Mouse (Mus musculus) cerebellum, postnatal 25 days (tissue): ENCODE measurements at regions not wholly inside any gene's neighbourhood (a gene's known extent, or its start where the extent isn't known, plus 50 kb on each side); places are given as distances from the start of the nearest gene placed in this dataset.

ENCODE experiments used
- DNase-seq, 2 experiments: peaks; one replicate each; pipeline ENCODE4 v3.0.0; 2021; ENCODE audit warnings: mixed read lengths in 2 of 2

GRCm38 (mm10) chr13:102595602-102596001, 97.8 kb upstream of the Cd180 start:
- peak in 1 of 2 experiments; percentile 24 for DNase-seq

- no peak for DNase-seq
Measured at GRCm38 (mm10) chr13:102596101-102596500, 97.3 kb upstream of the Cd180 start.

GRCm38 (mm10) chr13:102598181-102598580, 95.2 kb upstream of the Cd180 start:
- DNase-seq, result no peak

GRCm38 (mm10) chr13:102599602-102600001, 93.8 kb upstream of the Cd180 start:
- DNase-seq, result no peak

GRCm38 (mm10) chr13:102600026-102600425, 93.3 kb upstream of the Cd180 start:
- DNase-seq, result no peak

- no peak for DNase-seq
Measured at GRCm38 (mm10) chr13:102624461-102624860, 68.9 kb upstream of the Cd180 start.

- DNase-seq, result peak in 1 of 2 experiments; percentile 12
Measured at GRCm38 (mm10) chr13:102625171-102625835, 68.1 kb upstream of the Cd180 start.

GRCm38 (mm10) chr13:102625836-102626340, 67.5 kb upstream of the Cd180 start:
- no peak for DNase-seq

GRCm38 (mm10) chr13:102627786-102628185, 65.6 kb upstream of the Cd180 start:
- DNase-seq, result no peak

GRCm38 (mm10) chr13:102629176-102629575, 64.2 kb upstream of the Cd180 start:
- no peak for DNase-seq

- no peak for DNase-seq
Measured at GRCm38 (mm10) chr13:102634236-102634957, 59.0 kb upstream of the Cd180 start.

GRCm38 (mm10) chr13:102636032-102636431, 57.3 kb upstream of the Cd180 start:
- no peak for DNase-seq

GRCm38 (mm10) chr13:102637059-102637458, 56.3 kb upstream of the Cd180 start:
- no peak for DNase-seq

GRCm38 (mm10) chr13:102639651-102640050, 53.7 kb upstream of the Cd180 start:
- no peak for DNase-seq

GRCm38 (mm10) chr13:102640171-102640570, 53.2 kb upstream of the Cd180 start:
- DNase-seq, result no peak
